Mouse (Mus musculus): ENCODE results near the gene Chrm3. TPM values are rescaled to one million over a fixed set of nuclear protein-coding genes. Genes with fewer than 3 reads are reported as not detected.
"Not testable (repeated sequence)": the region's sequence is repeated elsewhere in the genome, so short reads cannot be mapped to it uniquely, and the experiment has no call there.

Chrm3 gene
- polyA plus RNA-seq (2015; fragmentation: Nextera tagmentation; extraction: Ambion mirVana) = 2.6 and 3.4 TPM in 2 replicates

GRCm38 (mm10) chr13:10360777-10361176 lies at the start of gene Chrm3:
Gene Chrm3, minus strand, starts transcription at chr13:10360847.
- ATAC-seq (ENCODE audit: low FRiP score) = peak; percentile 92
- Histone ChIP-seq H3K9ac (replicated peaks) (peak within 1 kb of the TSS; percentile 62), H3K4me1 (peaks cover 19% of the 10 kb centered on the region), H3K4me3 (replicated peaks) (peak within 1 kb of the TSS; percentile 61), H3K27me3 (replicated peaks) (peaks cover 17% of the 10 kb centered on the region), H3K4me2 (peak within 1 kb of the TSS; percentile 95), H3K36me3 (no peaks in the 10 kb centered on the region), H3K9me3 (replicated peaks) (no peaks in the 10 kb centered on the region), H3K27ac (replicated peaks) (peak within 1 kb of the TSS; percentile 67)
- 2% methylated on average over 18 of the region's 18 CpGs for WGBS

GRCm38 (mm10) chr13:10394364-10394763 lies 33.7 kb upstream of the Chrm3 start:
- Histone ChIP-seq H3K4me1 (no peaks in the 10 kb centered on the region), H3K27me3 (replicated peaks) (no peaks in the 10 kb centered on the region), H3K4me3 (replicated peaks) (no peak overlapping the region), H3K9ac (replicated peaks) (no peak overlapping the region), H3K9me3 (replicated peaks) (no peaks in the 10 kb centered on the region), H3K4me2 (no peak overlapping the region), H3K36me3 (no peaks in the 10 kb centered on the region), H3K27ac (replicated peaks) (no peak overlapping the region)
- no peak for ATAC-seq (ENCODE audit: low FRiP score)
- WGBS = 97% methylated on average over 2 of the region's 2 CpGs

GRCm38 (mm10) chr13:10375487-10375886 lies 14.8 kb upstream of the Chrm3 start:
- not testable (repeated sequence) for H3K36me3 ChIP-seq; ATAC-seq (ENCODE audit: low FRiP score); H3K4me1 ChIP-seq; H3K9me3 ChIP-seq (replicated peaks); H3K27me3 ChIP-seq (replicated peaks); H3K4me2 ChIP-seq; H3K9ac ChIP-seq (replicated peaks); H3K4me3 ChIP-seq (replicated peaks); H3K27ac ChIP-seq (replicated peaks)

- peak; percentile 77 for ATAC-seq (ENCODE audit: low FRiP score)
- 0% methylated on average over 59 of the region's 60 CpGs for WGBS
- H3K27ac ChIP-seq (replicated peaks) = peak overlapping the region; percentile 67
Observed at GRCm38 (mm10) chr13:10360199-10360694, 400 bp downstream of the Chrm3 start.

GRCm38 (mm10) chr13:10359516-10360198 lies 990 bp downstream of the Chrm3 start:
- H3K9ac ChIP-seq (replicated peaks) = peak overlapping the region; percentile 62
- peaks cover 19% of the 10 kb centered on the region for H3K4me1 ChIP-seq
- H3K36me3 ChIP-seq = no peaks in the 10 kb centered on the region
- H3K4me2 ChIP-seq = peak overlapping the region; percentile 95
- H3K27ac ChIP-seq (replicated peaks) = peak overlapping the region; percentile 67; the same call in 1 of the 2 replicates
- ATAC-seq (ENCODE audit: low FRiP score) = peak; percentile 51; the same call in 1 of the 2 replicates
- peak overlapping the region; percentile 61 for H3K4me3 ChIP-seq (replicated peaks)
- WGBS = 1% methylated on average over 26 of the region's 26 CpGs
- no peaks in the 10 kb centered on the region for H3K9me3 ChIP-seq (replicated peaks)
- peaks cover 17% of the 10 kb centered on the region for H3K27me3 ChIP-seq (replicated peaks)

More at GRCm38 (mm10) chr13:10360199-10360694, 400 bp downstream of the Chrm3 start:
- Histone ChIP-seq H3K9ac (replicated peaks) (peak overlapping the region; percentile 62), H3K4me3 (replicated peaks) (peak overlapping the region; percentile 61), H3K9me3 (replicated peaks) (no peaks in the 10 kb centered on the region), H3K27me3 (replicated peaks) (peaks cover 17% of the 10 kb centered on the region), H3K36me3 (no peaks in the 10 kb centered on the region), H3K4me2 (peak overlapping the region; percentile 95), H3K4me1 (peaks cover 19% of the 10 kb centered on the region)

GRCm38 (mm10) chr13:10355796-10356195 lies 4.9 kb downstream of the Chrm3 start:
- Histone ChIP-seq H3K4me2 (no peak overlapping the region), H3K27ac (replicated peaks) (no peak overlapping the region), H3K4me3 (replicated peaks) (no peak overlapping the region), H3K9me3 (replicated peaks) (no peaks in the 10 kb centered on the region), H3K9ac (replicated peaks) (no peak overlapping the region), H3K4me1 (peaks cover 11% of the 10 kb centered on the region), H3K27me3 (replicated peaks) (peaks cover 7% of the 10 kb centered on the region), H3K36me3 (no peaks in the 10 kb centered on the region)
- ATAC-seq (ENCODE audit: low FRiP score) = no peak
- WGBS = 89% methylated on average over 5 of the region's 5 CpGs

- 81% methylated on average over 2 of the region's 2 CpGs for WGBS
- Histone ChIP-seq H3K27me3 (replicated peaks) (peaks cover 7% of the 10 kb centered on the region), H3K9ac (replicated peaks) (no peak overlapping the region), H3K4me3 (replicated peaks) (no peak overlapping the region), H3K4me1 (peaks cover 8% of the 10 kb centered on the region; the same call in 1 of the 2 replicates), H3K4me2 (no peak overlapping the region), H3K36me3 (no peaks in the 10 kb centered on the region), H3K9me3 (replicated peaks) (no peaks in the 10 kb centered on the region), H3K27ac (replicated peaks) (no peak overlapping the region)
- no peak for ATAC-seq (ENCODE audit: low FRiP score)
Observed at GRCm38 (mm10) chr13:10354885-10355575, 5.6 kb downstream of the Chrm3 start.

GRCm38 (mm10) chr13:10352141-10352540 lies 8.5 kb downstream of the Chrm3 start:
- Histone ChIP-seq H3K9me3 (replicated peaks) (no peaks in the 10 kb centered on the region), H3K27me3 (replicated peaks) (no peaks in the 10 kb centered on the region), H3K4me1 (no peaks in the 10 kb centered on the region), H3K9ac (replicated peaks) (no peak overlapping the region), H3K4me2 (no peak overlapping the region), H3K4me3 (replicated peaks) (no peak overlapping the region), H3K36me3 (no peaks in the 10 kb centered on the region), H3K27ac (replicated peaks) (no peak overlapping the region)
- WGBS = 90% methylated on average over 1 of the region's 1 CpGs
- no peak for ATAC-seq (ENCODE audit: low FRiP score)

- Histone ChIP-seq H3K9me3 (replicated peaks) (no peaks in the 10 kb centered on the region), H3K27me3 (replicated peaks) (no peaks in the 10 kb centered on the region), H3K4me2 (no peak overlapping the region), H3K9ac (replicated peaks) (no peak overlapping the region), H3K4me3 (replicated peaks) (no peak overlapping the region), H3K4me1 (no peaks in the 10 kb centered on the region), H3K36me3 (no peaks in the 10 kb centered on the region), H3K27ac (replicated peaks) (no peak overlapping the region)
- ATAC-seq (ENCODE audit: low FRiP score) = no peak
- WGBS = 78% methylated on average over 5 of the region's 5 CpGs
Observed at GRCm38 (mm10) chr13:10344362-10344761, 16.3 kb downstream of the Chrm3 start.

- Histone ChIP-seq H3K36me3 (no peaks in the 10 kb centered on the region), H3K27me3 (replicated peaks) (no peaks in the 10 kb centered on the region), H3K4me1 (no peaks in the 10 kb centered on the region), H3K4me3 (replicated peaks) (no peak overlapping the region), H3K9ac (replicated peaks) (no peak overlapping the region), H3K27ac (replicated peaks) (no peak overlapping the region), H3K9me3 (replicated peaks) (no peaks in the 10 kb centered on the region), H3K4me2 (no peak overlapping the region)
- no peak for ATAC-seq (ENCODE audit: low FRiP score)
Observed at GRCm38 (mm10) chr13:10335558-10335957, 25.1 kb downstream of the Chrm3 start.

- no peak overlapping the region for H3K4me3 ChIP-seq (replicated peaks)
- no peaks in the 10 kb centered on the region for H3K9me3 ChIP-seq (replicated peaks)
- no peaks in the 10 kb centered on the region for H3K4me1 ChIP-seq
- H3K27ac ChIP-seq (replicated peaks) = no peak overlapping the region
- ATAC-seq (ENCODE audit: low FRiP score) = peak; percentile 63
- WGBS = 56% methylated on average over 4 of the region's 4 CpGs
- H3K36me3 ChIP-seq = no peaks in the 10 kb centered on the region
- no peak overlapping the region for H3K9ac ChIP-seq (replicated peaks)
- H3K4me2 ChIP-seq = no peak overlapping the region
- no peaks in the 10 kb centered on the region for H3K27me3 ChIP-seq (replicated peaks)
Observed at GRCm38 (mm10) chr13:10332762-10333161, 27.9 kb downstream of the Chrm3 start.

- no peak for ATAC-seq (ENCODE audit: low FRiP score)
- H3K4me3 ChIP-seq (replicated peaks) = no peak overlapping the region
- H3K36me3 ChIP-seq = no peaks in the 10 kb centered on the region
- no peak overlapping the region for H3K9ac ChIP-seq (replicated peaks)
- H3K9me3 ChIP-seq (replicated peaks) = no peaks in the 10 kb centered on the region
- H3K27me3 ChIP-seq (replicated peaks) = no peaks in the 10 kb centered on the region
- H3K4me1 ChIP-seq = no peaks in the 10 kb centered on the region
- H3K27ac ChIP-seq (replicated peaks) = no peak overlapping the region
- no peak overlapping the region for H3K4me2 ChIP-seq
Observed at GRCm38 (mm10) chr13:10309811-10310210, 50.8 kb downstream of the Chrm3 start.
